Mouse (Mus musculus) neural tube, embryonic 13.5 days (tissue): Measurements from ENCODE around the gene Ptpn14. TPM values are rescaled to one million over a fixed set of nuclear protein-coding genes. Genes with fewer than 3 reads are reported as not detected.

Source experiments
- ATAC-seq: fragments of 200-750 bp; cut with Nextera tagmentation; 2 replicates; pipeline ENCODE4 v1.8.0; 2017; ENCODE audit warnings: low read depth, mild to moderate bottlenecking, moderate TSS enrichment, moderate library complexity
- H3K27ac ChIP-seq: fragments of 300-500 bp; sonication (generic); replicated peaks from 2 replicates; pipeline ENCODE4 v1.5.1; 2015; ENCODE audit warnings: moderate library complexity, mild to moderate bottlenecking, inconsistent platforms
- H3K27me3 ChIP-seq: fragments of 300-500 bp; sonication (generic); 2 replicates; pipeline ENCODE4 v1.6.1; 2015; ENCODE audit warnings: mild to moderate bottlenecking, inconsistent platforms
- H3K36me3 ChIP-seq: fragments of 300-500 bp; sonication (generic); 2 replicates; pipeline ENCODE4 v1.6.1; 2015; ENCODE audit warnings: mild to moderate bottlenecking, inconsistent platforms
- H3K4me1 ChIP-seq: fragments of 300-500 bp; sonication (generic); replicated peaks from 2 replicates; pipeline ENCODE4 v1.6.1; 2015; ENCODE audit warnings: inconsistent platforms
- H3K4me2 ChIP-seq: fragments of 300-500 bp; sonication (generic); 2 replicates; pipeline ENCODE4 v1.6.1; 2015; ENCODE audit warnings: inconsistent platforms, mild to moderate bottlenecking, moderate library complexity
- H3K4me3 ChIP-seq: fragments of 300-500 bp; sonication (generic); 2 replicates; pipeline ENCODE4 v1.5.1; 2015; ENCODE audit warnings: mild to moderate bottlenecking, inconsistent platforms
- H3K9ac ChIP-seq: fragments of 300-500 bp; sonication (generic); 2 replicates; pipeline ENCODE4 v1.6.1; 2015; ENCODE audit warnings: moderate library complexity, mild to moderate bottlenecking, inconsistent platforms
- H3K9me3 ChIP-seq: fragments of 300-500 bp; sonication (generic); 2 replicates; pipeline ENCODE4 v1.6.1; 2016; ENCODE audit warnings: inconsistent platforms
- WGBS: fragments of 180-500 bp; shearing (Covaris S2); methylation state at CpG from one replicate; pipeline ENCODE4 v1.1.7; 2015; 5-methylcytosine and 5-hydroxymethylcytosine counted together
- polyA plus RNA-seq: library from polyadenylated mRNA; unstranded; fragments of >200 nt; fragmentation: Nextera tagmentation; extraction: Ambion mirVana; gene quantifications from 2 replicates; pipeline ENCODE4 v1.2.1, GENCODE M21; 2015

The Ptpn14 gene
- polyA plus RNA-seq, 1 experiment from 2014 or later: 1.9 TPM

- no peak overlapping the region for H3K4me2 ChIP-seq
- H3K4me1 ChIP-seq: peaks cover 31% of the 10 kb centered on the region
- no peaks in the 10 kb centered on the region for H3K27me3 ChIP-seq
- H3K9ac ChIP-seq: no peak overlapping the region
- no peak for ATAC-seq
- 77% methylated on average over 8 of the region's 8 CpGs for WGBS
- H3K9me3 ChIP-seq: no peaks in the 10 kb centered on the region
- 0 out of 2 replicates have a peak overlapping the region, but pooled peaks have one; percentile 30 for H3K27ac ChIP-seq
- H3K36me3 ChIP-seq: no peaks in the 10 kb centered on the region
- H3K4me3 ChIP-seq: no peak overlapping the region
Observed at GRCm38 (mm10) chr1:189873591-189873990, 145.5 kb downstream of the Ptpn14 start.

GRCm38 (mm10) chr1:189875439-189875861 is 147.4 kb downstream of the Ptpn14 start:
- Histone ChIP-seq H3K4me2 (no peak overlapping the region), H3K4me3 (no peak overlapping the region), H3K4me1 (peaks cover 42% of the 10 kb centered on the region), H3K9me3 (no peaks in the 10 kb centered on the region), H3K27me3 (no peaks in the 10 kb centered on the region), H3K27ac (no peak overlapping the region), H3K36me3 (no peaks in the 10 kb centered on the region), H3K9ac (no peak overlapping the region)
- 13% methylated on average over 6 of the region's 6 CpGs for WGBS
- ATAC-seq: no peak

- 62% methylated on average over 8 of the region's 8 CpGs for WGBS
- no peaks in the 10 kb centered on the region for H3K27me3 ChIP-seq
- no peak for ATAC-seq
- no peaks in the 10 kb centered on the region for H3K9me3 ChIP-seq
- no peaks in the 10 kb centered on the region for H3K36me3 ChIP-seq
- H3K4me3 ChIP-seq: no peak overlapping the region
- H3K4me2 ChIP-seq: no peak overlapping the region
- H3K27ac ChIP-seq: no peak overlapping the region
- no peak overlapping the region for H3K9ac ChIP-seq
- H3K4me1 ChIP-seq: peaks cover 41% of the 10 kb centered on the region
Observed at GRCm38 (mm10) chr1:189876162-189876561, 148.1 kb downstream of the Ptpn14 start.

GRCm38 (mm10) chr1:189879212-189879611 is 151.1 kb downstream of the Ptpn14 start:
- Histone ChIP-seq H3K4me3 (no peak overlapping the region), H3K4me2 (no peak overlapping the region), H3K27me3 (no peaks in the 10 kb centered on the region), H3K36me3 (no peaks in the 10 kb centered on the region), H3K27ac (no peak overlapping the region), H3K4me1 (peaks cover 20% of the 10 kb centered on the region), H3K9me3 (no peaks in the 10 kb centered on the region), H3K9ac (no peak overlapping the region)
- WGBS: 69% methylated on average over 2 of the region's 2 CpGs
- ATAC-seq: 0 out of 2 replicates have a peak, but pooled peaks have one; percentile 10

- H3K27ac ChIP-seq: no peak overlapping the region
- 78% methylated on average over 8 of the region's 8 CpGs for WGBS
- no peak overlapping the region for H3K4me3 ChIP-seq
- peaks cover 21% of the 10 kb centered on the region for H3K4me1 ChIP-seq
- ATAC-seq: no peak
- no peaks in the 10 kb centered on the region for H3K27me3 ChIP-seq
- no peaks in the 10 kb centered on the region for H3K9me3 ChIP-seq
- H3K36me3 ChIP-seq: no peaks in the 10 kb centered on the region
- no peak overlapping the region for H3K4me2 ChIP-seq
- H3K9ac ChIP-seq: no peak overlapping the region
Observed at GRCm38 (mm10) chr1:189879965-189880364, 151.9 kb downstream of the Ptpn14 start.

- H3K36me3 ChIP-seq: no peaks in the 10 kb centered on the region
- H3K27ac ChIP-seq: no peak overlapping the region
- peaks cover 19% of the 10 kb centered on the region for H3K4me1 ChIP-seq
- H3K27me3 ChIP-seq: no peaks in the 10 kb centered on the region
- 74% methylated on average over 14 of the region's 14 CpGs for WGBS
- ATAC-seq: no peak
- H3K4me3 ChIP-seq: no peak overlapping the region
- H3K9ac ChIP-seq: no peak overlapping the region
- no peak overlapping the region for H3K4me2 ChIP-seq
- H3K9me3 ChIP-seq: no peaks in the 10 kb centered on the region
Observed at GRCm38 (mm10) chr1:189880745-189881144, 152.7 kb downstream of the Ptpn14 start.

GRCm38 (mm10) chr1:189882886-189883285 is 154.8 kb downstream of the Ptpn14 start:
- no peaks in the 10 kb centered on the region for H3K36me3 ChIP-seq
- ATAC-seq: no peak
- no peaks in the 10 kb centered on the region for H3K9me3 ChIP-seq
- WGBS: 55% methylated on average over 7 of the region's 7 CpGs
- H3K27ac ChIP-seq: no peak overlapping the region
- H3K4me2 ChIP-seq: no peak overlapping the region
- no peaks in the 10 kb centered on the region for H3K27me3 ChIP-seq
- no peak overlapping the region for H3K9ac ChIP-seq
- no peak overlapping the region for H3K4me3 ChIP-seq
- H3K4me1 ChIP-seq: peaks cover 17% of the 10 kb centered on the region

- H3K9me3 ChIP-seq: no peaks in the 10 kb centered on the region
- WGBS: 37% methylated on average over 18 of the region's 18 CpGs
- H3K9ac ChIP-seq: no peak overlapping the region
- no peak overlapping the region for H3K27ac ChIP-seq
- ATAC-seq: no peak
- H3K27me3 ChIP-seq: no peaks in the 10 kb centered on the region
- no peaks in the 10 kb centered on the region for H3K36me3 ChIP-seq
- peaks cover 17% of the 10 kb centered on the region for H3K4me1 ChIP-seq
- no peak overlapping the region for H3K4me3 ChIP-seq
- no peak overlapping the region for H3K4me2 ChIP-seq
Observed at GRCm38 (mm10) chr1:189883531-189884170, 155.6 kb downstream of the Ptpn14 start.

GRCm38 (mm10) chr1:189884951-189885350 is 156.9 kb downstream of the Ptpn14 start:
- no peaks in the 10 kb centered on the region for H3K36me3 ChIP-seq
- H3K4me3 ChIP-seq: no peak overlapping the region
- no peak overlapping the region for H3K4me2 ChIP-seq
- peaks cover 12% of the 10 kb centered on the region for H3K4me1 ChIP-seq
- H3K27me3 ChIP-seq: no peaks in the 10 kb centered on the region
- no peak for ATAC-seq
- WGBS: 51% methylated on average over 13 of the region's 13 CpGs
- H3K9ac ChIP-seq: no peak overlapping the region
- H3K27ac ChIP-seq: no peak overlapping the region
- H3K9me3 ChIP-seq: no peaks in the 10 kb centered on the region

GRCm38 (mm10) chr1:189885975-189886374 is 157.9 kb downstream of the Ptpn14 start:
- no peaks in the 10 kb centered on the region for H3K9me3 ChIP-seq
- H3K4me3 ChIP-seq: no peak overlapping the region
- peaks cover 5% of the 10 kb centered on the region; the same call in 1 of the 2 replicates for H3K4me1 ChIP-seq
- H3K4me2 ChIP-seq: no peak overlapping the region
- 87% methylated on average over 6 of the region's 6 CpGs for WGBS
- no peaks in the 10 kb centered on the region for H3K27me3 ChIP-seq
- H3K9ac ChIP-seq: no peak overlapping the region
- H3K36me3 ChIP-seq: no peaks in the 10 kb centered on the region
- ATAC-seq: no peak
- H3K27ac ChIP-seq: no peak overlapping the region

GRCm38 (mm10) chr1:189887518-189887917 is 159.4 kb downstream of the Ptpn14 start:
- WGBS: 36% methylated on average over 7 of the region's 7 CpGs
- H3K9me3 ChIP-seq: no peaks in the 10 kb centered on the region
- ATAC-seq: peak; percentile 78; the same call in 1 of the 2 replicates
- H3K9ac ChIP-seq: no peak overlapping the region
- H3K4me2 ChIP-seq: no peak overlapping the region
- 0 out of 2 replicates have a peak, but pooled peaks cover 1% of the 10 kb centered on the region for H3K36me3 ChIP-seq
- H3K27ac ChIP-seq: no peak overlapping the region
- H3K4me3 ChIP-seq: no peak overlapping the region
- H3K27me3 ChIP-seq: no peaks in the 10 kb centered on the region
- H3K4me1 ChIP-seq: peaks cover 5% of the 10 kb centered on the region; the same call in 1 of the 2 replicates

GRCm38 (mm10) chr1:189888749-189889148 is 160.7 kb downstream of the Ptpn14 start:
- Histone ChIP-seq H3K4me3 (no peak overlapping the region), H3K4me2 (no peak overlapping the region), H3K9me3 (no peaks in the 10 kb centered on the region), H3K4me1 (peaks cover 5% of the 10 kb centered on the region; the same call in 1 of the 2 replicates), H3K36me3 (peaks cover 14% of the 10 kb centered on the region; the same call in 1 of the 2 replicates), H3K27ac (no peak overlapping the region), H3K9ac (no peak overlapping the region), H3K27me3 (no peaks in the 10 kb centered on the region)
- no peak for ATAC-seq
- 80% methylated on average over 10 of the region's 10 CpGs for WGBS

GRCm38 (mm10) chr1:189894191-189894590 is 166.1 kb downstream of the Ptpn14 start:
- no peaks in the 10 kb centered on the region for H3K27me3 ChIP-seq
- 0 out of 2 replicates have a peak overlapping the region, but pooled peaks have one; percentile 46 for H3K27ac ChIP-seq
- peaks cover 31% of the 10 kb centered on the region for H3K36me3 ChIP-seq
- ATAC-seq: no peak
- no peak overlapping the region for H3K9ac ChIP-seq
- no peaks in the 10 kb centered on the region for H3K4me1 ChIP-seq
- H3K4me3 ChIP-seq: no peak overlapping the region
- H3K4me2 ChIP-seq: no peak overlapping the region
- WGBS: 70% methylated on average over 9 of the region's 9 CpGs
- no peaks in the 10 kb centered on the region for H3K9me3 ChIP-seq
